Mouse (Mus musculus) cerebellum, adult 2 months (tissue): Measurements from ENCODE around the gene Fam107b.

ENCODE experiments used
- CTCF ChIP-seq: fragments of 200-500 bp; IDR thresholded peaks from 2 replicates; pipeline ENCODE4 v1.5.1; 2011; ENCODE audit warnings: low read depth, mild to moderate bottlenecking, control low read depth, low read length, moderate library complexity, borderline replicate concordance; ENCODE audit not compliant: insufficient read depth
- POLR2A ChIP-seq: fragments of 200-500 bp; IDR thresholded peaks from 2 replicates; pipeline ENCODE4 v1.6.1; 2011; ENCODE audit warnings: low read length, control low read depth, borderline replicate concordance; ENCODE audit not compliant: insufficient read depth

GRCm38 (mm10) chr2:3623981-3624584, 53.8 kb downstream of the Fam107b start:
- TF ChIP-seq POLR2A (no peak), CTCF (no peak)
